Mouse (Mus musculus): ENCODE measurements around the gene Pparg.

Pparg gene

GRCm38 (mm10) chr6:115511447-115511846 lies 150.7 kb downstream of the Pparg start:
- DNase-seq: no peak

- no peak for DNase-seq
Measured at GRCm38 (mm10) chr6:115513207-115513606, 152.5 kb downstream of the Pparg start.

GRCm38 (mm10) chr6:115517904-115518303 lies 157.2 kb downstream of the Pparg start:
- DNase-seq: no peak

GRCm38 (mm10) chr6:115518352-115518751 lies 157.6 kb downstream of the Pparg start:
- no peak for DNase-seq

DNA sequence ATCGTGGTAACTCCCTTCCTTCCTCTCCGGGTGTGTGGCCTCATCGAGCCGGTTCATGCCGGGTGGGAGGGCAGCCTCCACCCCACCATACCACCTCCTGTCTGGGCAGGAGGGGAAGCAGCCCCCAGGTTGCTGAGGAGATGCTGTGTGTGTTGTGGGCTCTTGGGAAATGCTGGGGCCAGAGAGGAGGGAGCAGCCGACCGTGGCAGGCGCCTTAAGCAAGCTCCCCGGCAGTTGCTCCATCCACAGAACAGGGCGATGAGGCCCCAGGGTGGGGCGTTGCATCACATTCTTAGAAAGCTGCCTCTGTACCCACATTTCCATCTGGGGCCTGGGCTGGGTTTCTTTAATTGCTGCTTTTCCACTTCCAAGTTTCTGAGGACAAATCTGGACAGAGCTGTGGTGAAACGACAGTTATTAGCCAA lies 158.5 kb downstream of the Pparg start:
- no peak for DNase-seq

- no peak for DNase-seq
Measured at GRCm38 (mm10) chr6:115521923-115522322, 161.2 kb downstream of the Pparg start.

DNA sequence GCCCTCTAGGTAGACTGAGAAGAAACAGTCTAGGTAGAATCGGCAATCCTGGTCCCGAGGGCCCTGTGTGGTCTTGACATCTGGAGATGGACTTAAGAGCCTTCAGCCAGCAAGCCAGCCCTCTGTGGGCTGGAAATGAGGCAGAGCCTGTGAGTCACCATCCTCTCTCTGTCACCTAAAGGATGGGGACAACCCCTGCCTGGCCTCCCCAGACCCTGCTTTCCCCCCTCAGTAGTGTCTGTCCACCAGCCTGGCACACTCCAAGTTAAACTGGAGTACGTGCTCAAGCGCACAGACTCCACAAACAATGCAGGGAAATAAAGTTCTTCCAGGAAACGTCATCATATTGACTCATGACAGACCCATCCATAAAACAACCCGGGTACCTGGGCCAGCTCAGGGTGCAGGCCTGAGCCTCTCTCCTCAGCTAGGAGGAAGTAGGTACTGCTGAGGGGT lies 162.0 kb downstream of the Pparg start:
- DNase-seq: no peak

DNA sequence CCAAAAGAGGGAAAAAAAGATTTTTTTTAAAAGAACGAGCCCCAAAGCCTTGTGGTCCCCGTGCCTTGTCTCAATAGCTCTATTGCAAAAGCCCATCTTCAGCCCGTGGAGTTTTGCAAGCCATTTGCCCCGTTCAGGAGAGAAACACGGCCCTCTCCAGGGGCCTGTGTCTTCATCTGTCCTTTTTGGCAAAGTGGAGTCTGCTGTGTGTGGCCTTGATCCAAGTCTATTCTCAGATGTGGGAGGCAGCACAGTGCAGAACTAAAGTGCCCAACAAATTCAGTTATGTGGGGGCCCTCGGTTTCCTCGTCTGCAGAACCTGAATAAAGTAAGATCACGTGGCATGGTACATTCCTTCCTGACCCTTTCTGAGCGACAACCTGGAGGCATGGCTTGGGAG lies 162.4 kb downstream of the Pparg start:
- no peak for DNase-seq

GRCm38 (mm10) chr6:115524449-115524990 lies 163.8 kb downstream of the Pparg start:
- no peak for DNase-seq

DNA sequence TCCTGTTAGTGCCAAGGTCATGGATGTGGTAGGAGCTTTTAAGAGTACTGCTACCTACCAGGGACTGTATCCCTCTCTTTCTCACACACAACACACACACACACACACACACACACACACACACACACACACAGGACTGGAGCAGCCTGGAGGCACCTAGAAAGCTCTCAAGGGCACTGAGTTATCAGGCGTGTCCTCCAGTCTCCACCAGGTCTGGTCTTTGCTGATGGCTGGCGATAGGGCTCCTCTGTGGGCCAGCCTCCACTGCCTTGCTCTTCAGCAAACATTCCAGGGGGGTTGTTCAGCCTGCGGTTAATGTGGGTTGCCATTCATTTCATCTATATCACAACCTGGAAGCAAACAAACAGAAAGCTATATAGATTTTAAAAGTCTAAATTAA lies 166.7 kb downstream of the Pparg start:
- DNase-seq: no peak

DNA sequence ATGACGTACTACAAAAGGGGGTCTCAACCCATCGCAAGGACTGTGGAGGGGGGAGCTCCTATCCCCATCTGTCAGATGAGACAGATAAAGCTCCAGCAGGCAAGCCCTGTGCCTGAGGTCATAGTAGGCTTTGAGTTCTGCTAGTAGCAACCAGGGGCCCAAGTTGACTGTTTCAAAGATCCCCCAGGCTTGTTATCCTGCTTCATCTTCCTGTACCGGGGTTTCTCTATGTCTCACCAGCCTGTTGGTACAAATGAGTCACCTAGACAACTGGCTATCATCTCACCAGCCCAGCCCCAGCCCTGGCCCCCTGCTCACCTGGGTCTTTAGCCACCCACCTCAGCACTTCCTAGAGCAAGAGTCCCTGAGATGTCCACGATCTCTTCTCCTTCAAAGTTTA lies 167.6 kb downstream of the Pparg start:
- DNase-seq: no peak

GRCm38 (mm10) chr6:115534617-115535016 lies 173.9 kb downstream of the Pparg start:
- DNase-seq: no peak

DNA sequence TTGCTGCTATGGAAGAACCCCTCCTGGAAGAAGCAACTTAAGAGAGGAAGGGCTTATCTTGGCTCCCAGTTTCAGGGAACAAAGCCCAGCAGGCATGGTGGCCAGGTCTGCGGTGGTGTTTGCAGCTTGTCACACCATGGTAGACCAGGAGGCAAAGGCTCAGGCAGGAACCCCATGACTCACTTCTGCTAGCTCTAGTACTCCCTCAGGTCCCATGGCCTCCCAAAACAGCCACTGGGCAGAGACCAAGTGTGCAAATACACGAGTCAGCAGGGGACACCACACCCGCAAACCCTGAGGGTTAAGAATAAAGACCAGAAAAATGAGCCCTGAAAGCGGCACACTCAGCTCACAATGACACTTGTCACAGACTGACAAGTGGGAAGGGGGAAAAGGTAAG lies 175.4 kb downstream of the Pparg start:
- DNase-seq: no peak

GRCm38 (mm10) chr6:115538645-115539429 lies 178.1 kb downstream of the Pparg start:
- peak; percentile 53 for DNase-seq
